Mouse (Mus musculus): ENCODE results near the gene Insl3.

DNA sequence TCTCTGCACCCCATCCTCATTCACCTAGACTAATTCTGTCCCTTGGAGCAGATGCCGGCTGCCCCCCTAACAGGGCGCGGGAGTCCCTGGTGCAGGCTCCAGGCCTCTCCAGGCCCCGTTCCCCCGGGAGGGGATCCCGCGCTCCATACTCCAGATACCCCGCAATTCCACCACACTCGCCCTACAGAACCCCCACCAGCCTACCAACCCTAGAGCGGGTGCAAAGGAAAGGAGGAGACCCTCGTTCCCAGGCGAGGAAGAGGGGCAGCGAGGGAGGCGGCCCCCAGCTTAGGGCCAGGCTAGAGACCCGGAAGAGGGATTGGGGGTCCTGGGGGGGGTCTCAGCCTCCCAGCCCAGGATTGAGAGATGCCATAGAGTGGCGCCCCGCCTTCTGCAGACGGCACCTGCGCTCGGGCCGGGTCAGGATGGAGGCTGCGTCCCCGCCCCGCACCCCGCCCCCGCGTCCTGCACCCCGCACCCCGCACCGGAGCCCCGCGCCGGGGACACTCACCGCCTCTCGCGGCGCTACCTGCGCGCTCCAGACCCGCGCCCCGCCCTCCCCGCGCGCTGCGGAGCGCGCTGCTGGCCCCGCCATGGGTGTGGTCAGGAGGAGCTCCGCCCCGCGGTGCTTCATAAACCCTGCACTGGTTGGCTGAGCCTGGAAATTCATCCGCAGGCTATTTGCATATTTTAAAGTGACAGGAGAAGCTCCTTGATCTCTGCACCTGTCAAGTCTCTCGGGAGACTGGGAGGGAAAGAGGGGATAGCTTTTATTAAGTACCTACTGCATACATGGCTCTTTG lies 36.3 kb downstream of the Insl3 start, which contains the start of gene Fcho1:
- TF ChIP-seq CTCF (IDR thresholded peaks at IDR 0.05; ENCODE audit: low read depth) (no peak), EP300 (IDR thresholded peaks at IDR 0.05; ENCODE audit: low read depth) (no peak)
